Mouse (Mus musculus) limb, embryonic 11.5 days (tissue): ENCODE data around the gene Mier3. TPM values are rescaled to one million over a fixed set of nuclear protein-coding genes. Genes with fewer than 3 reads are reported as not detected.

Experiments used
- ATAC-seq: fragments of 200-750 bp; cut with Nextera tagmentation; 2 replicates; pipeline ENCODE4 v1.8.0; 2017; ENCODE audit warnings: low read depth; ENCODE audit not compliant: insufficient number of reproducible peaks, low FRiP score, low TSS enrichment
- DNase-seq: peaks from one replicate; pipeline ENCODE4 v3.0.0-alpha.2; 2015; ENCODE audit warnings: low spot score
- H3K27ac ChIP-seq: fragments of 300-500 bp; sonication (generic); replicated peaks from 2 replicates; pipeline ENCODE4 v1.5.1; 2014; ENCODE audit warnings: low read depth, mild to moderate bottlenecking, low read length
- H3K27me3 ChIP-seq: fragments of 300-500 bp; sonication (generic); 2 replicates; pipeline ENCODE4 v1.6.1; 2014; ENCODE audit warnings: mild to moderate bottlenecking, low read length, mixed read lengths; ENCODE audit not compliant: control insufficient read depth, insufficient read depth
- H3K36me3 ChIP-seq: fragments of 300-500 bp; sonication (generic); 2 replicates; pipeline ENCODE4 v1.6.1; 2014; ENCODE audit warnings: mild to moderate bottlenecking, low read length, moderate library complexity, mixed read lengths; ENCODE audit not compliant: control insufficient read depth, insufficient read depth
- H3K4me1 ChIP-seq: fragments of 300-500 bp; sonication (generic); 2 replicates; pipeline ENCODE4 v1.6.1; 2014; ENCODE audit warnings: low read length, mixed read lengths; ENCODE audit not compliant: control insufficient read depth, insufficient read depth
- H3K4me2 ChIP-seq: fragments of 300-500 bp; sonication (generic); 2 replicates; pipeline ENCODE4 v1.6.1; 2014; ENCODE audit warnings: low read depth, mild to moderate bottlenecking, moderate library complexity; ENCODE audit not compliant: severe bottlenecking
- H3K4me3 ChIP-seq: fragments of 300-500 bp; sonication (generic); 2 replicates; pipeline ENCODE4 v1.5.1; 2014; ENCODE audit warnings: low read depth, low read length
- H3K9ac ChIP-seq: fragments of 300-500 bp; sonication (generic); 2 replicates; pipeline ENCODE4 v1.6.1; 2014; ENCODE audit warnings: mild to moderate bottlenecking, low read length
- H3K9me3 ChIP-seq: fragments of 300-500 bp; sonication (generic); 2 replicates; pipeline ENCODE4 v1.6.1; 2016; ENCODE audit warnings: low read length; ENCODE audit not compliant: control insufficient read depth
- WGBS: fragments of 180-500 bp; shearing (Covaris S2); extraction: QIAGEN DNeasy Blood & Tissue Kit; methylation state at CpG from one replicate; pipeline ENCODE4 v1.1.7; 2014; 5-methylcytosine and 5-hydroxymethylcytosine counted together
- polyA plus RNA-seq: library from polyadenylated mRNA; unstranded; fragments of >200 nt; fragmentation: Nextera tagmentation; extraction: Ambion mirVana; gene quantifications from 2 replicates; pipeline ENCODE4 v1.2.1, GENCODE M21; 2014

The Mier3 gene
- polyA plus RNA-seq, 1 experiment from 2014 or later: 29.4 TPM

- WGBS: 77% methylated on average over 7 of the region's 7 CpGs
Measured at GRCm38 (mm10) chr13:111745216-111745615, 64.4 kb downstream of the Mier3 start.

GRCm38 (mm10) chr13:111746831-111747230, 66.1 kb downstream of the Mier3 start:
- H3K4me2 ChIP-seq: no peak overlapping the region
- H3K9me3 ChIP-seq: no peaks in the 10 kb centered on the region
- H3K9ac ChIP-seq: no peak overlapping the region
- no peak overlapping the region for H3K4me3 ChIP-seq
- DNase-seq (no peak), ATAC-seq (no peak)
- H3K27ac ChIP-seq: no peak overlapping the region
- no peaks in the 10 kb centered on the region for H3K27me3 ChIP-seq
- peaks cover 1% of the 10 kb centered on the region for H3K36me3 ChIP-seq
- 94% methylated on average over 5 of the region's 5 CpGs for WGBS
- no peaks in the 10 kb centered on the region for H3K4me1 ChIP-seq

More at GRCm38 (mm10) chr13:111745216-111745615, 64.4 kb downstream of the Mier3 start:
- no peaks in the 10 kb centered on the region; the same call in 1 of the 2 replicates for H3K36me3 ChIP-seq
- H3K4me1 ChIP-seq: no peaks in the 10 kb centered on the region
- no peaks in the 10 kb centered on the region for H3K27me3 ChIP-seq
- DNase-seq: no peak
- no peak overlapping the region for H3K4me2 ChIP-seq
- no peak overlapping the region for H3K27ac ChIP-seq
- no peak for ATAC-seq
- H3K9ac ChIP-seq: no peak overlapping the region
- H3K9me3 ChIP-seq: no peaks in the 10 kb centered on the region
- no peak overlapping the region for H3K4me3 ChIP-seq

- DNase-seq: no peak
- H3K4me3 ChIP-seq: no peak overlapping the region
- no peaks in the 10 kb centered on the region for H3K4me1 ChIP-seq
- H3K9me3 ChIP-seq: no peaks in the 10 kb centered on the region
- H3K4me2 ChIP-seq: no peak overlapping the region
- ATAC-seq: no peak
- H3K27ac ChIP-seq: no peak overlapping the region
- WGBS: 94% methylated on average over 28 of the region's 28 CpGs
- no peaks in the 10 kb centered on the region for H3K27me3 ChIP-seq
- H3K9ac ChIP-seq: no peak overlapping the region
- peaks cover 6% of the 10 kb centered on the region for H3K36me3 ChIP-seq
Measured at GRCm38 (mm10) chr13:111748301-111749062, 67.7 kb downstream of the Mier3 start.

- Histone ChIP-seq H3K27ac (no peak overlapping the region), H3K36me3 (peaks cover 30% of the 10 kb centered on the region), H3K27me3 (no peaks in the 10 kb centered on the region), H3K9ac (no peak overlapping the region), H3K4me3 (no peak overlapping the region), H3K4me2 (no peak overlapping the region), H3K4me1 (no peaks in the 10 kb centered on the region), H3K9me3 (no peaks in the 10 kb centered on the region)
- DNase-seq: no peak
- 95% methylated on average over 6 of the region's 6 CpGs for WGBS
- no peak for ATAC-seq
Measured at GRCm38 (mm10) chr13:111753321-111753720, 72.5 kb downstream of the Mier3 start.

GRCm38 (mm10) chr13:111755377-111755776, 74.6 kb downstream of the Mier3 start:
- peaks cover 30% of the 10 kb centered on the region for H3K36me3 ChIP-seq
- ATAC-seq (no peak), DNase-seq (no peak)
- no peaks in the 10 kb centered on the region for H3K4me1 ChIP-seq
- H3K4me2 ChIP-seq: no peak overlapping the region
- H3K9ac ChIP-seq: no peak overlapping the region
- H3K9me3 ChIP-seq: no peaks in the 10 kb centered on the region
- H3K27ac ChIP-seq: no peak overlapping the region
- WGBS: 96% methylated on average over 18 of the region's 18 CpGs
- H3K27me3 ChIP-seq: no peaks in the 10 kb centered on the region
- H3K4me3 ChIP-seq: no peak overlapping the region

GRCm38 (mm10) chr13:111755937-111756336, 75.2 kb downstream of the Mier3 start:
- ATAC-seq (no peak), DNase-seq (no peak)
- no peaks in the 10 kb centered on the region for H3K27me3 ChIP-seq
- H3K36me3 ChIP-seq: peaks cover 30% of the 10 kb centered on the region
- no peak overlapping the region for H3K27ac ChIP-seq
- WGBS: 97% methylated on average over 15 of the region's 15 CpGs
- H3K4me2 ChIP-seq: no peak overlapping the region
- H3K4me3 ChIP-seq: no peak overlapping the region
- no peaks in the 10 kb centered on the region for H3K9me3 ChIP-seq
- H3K9ac ChIP-seq: no peak overlapping the region
- H3K4me1 ChIP-seq: no peaks in the 10 kb centered on the region

GRCm38 (mm10) chr13:111756986-111757385, 76.2 kb downstream of the Mier3 start:
- H3K4me2 ChIP-seq: no peak overlapping the region
- WGBS: 94% methylated on average over 6 of the region's 6 CpGs

GRCm38 (mm10) chr13:111762526-111762925, 81.7 kb downstream of the Mier3 start:
- H3K4me3 ChIP-seq: no peak overlapping the region
- H3K4me2 ChIP-seq: no peak overlapping the region
- H3K27me3 ChIP-seq: no peaks in the 10 kb centered on the region
- no peak for ATAC-seq
- peaks cover 16% of the 10 kb centered on the region; the same call in 1 of the 2 replicates for H3K36me3 ChIP-seq
- WGBS: 89% methylated on average over 12 of the region's 12 CpGs
- DNase-seq: no peak
- no peak overlapping the region for H3K9ac ChIP-seq
- no peaks in the 10 kb centered on the region for H3K9me3 ChIP-seq
- H3K27ac ChIP-seq: no peak overlapping the region
- no peaks in the 10 kb centered on the region for H3K4me1 ChIP-seq

More at GRCm38 (mm10) chr13:111756986-111757385, 76.2 kb downstream of the Mier3 start:
- Histone ChIP-seq H3K27ac (no peak overlapping the region), H3K9ac (no peak overlapping the region), H3K36me3 (peaks cover 27% of the 10 kb centered on the region), H3K4me1 (no peaks in the 10 kb centered on the region), H3K27me3 (no peaks in the 10 kb centered on the region), H3K9me3 (no peaks in the 10 kb centered on the region), H3K4me3 (no peak overlapping the region)
- no peak for ATAC-seq
- no peak for DNase-seq
